In genomic region chr16:23980991-23981720, GRCm38 (mm10) we compare ENCODE assay signal across 9 mouse cellular contexts. TPM values are rescaled to one million over a fixed set of nuclear protein-coding genes. Genes with fewer than 3 reads are reported as not detected.
DNase-seq lines count a peak whose midpoint lies in the region; TF ChIP-seq lines count a peak whose summit lies in the region.
"Had no signal": no experiment of that assay in that cellular context is flagged by ENCODE, and none has a peak within 500 bp of the region (broad histone marks: within the 10 kb centered on the region; RNA-seq: fewer than 3 reads in every experiment).

No protein-coding gene starts in this region.

- no peak overlapping the region for H3K4me2 ChIP-seq in myocyte (ENCODE audit: low read depth)

- H3K4me3 ChIP-seq in gastrocnemius, adult 2 months = peak overlapping the region; percentile 94
- no peak overlapping the region for H3K4me3 ChIP-seq in myocyte

- TF ChIP-seq CTCF in gastrocnemius, adult 2 months (IDR thresholded peaks at IDR 0.05) = no peak

- H3K36me3 ChIP-seq in myocyte (ENCODE audit: control insufficient read depth, insufficient read depth) = peaks cover 17% of the 10 kb centered on the region

- H3ac ChIP-seq in myocyte (ENCODE audit: control insufficient read depth, insufficient read length) = no peak overlapping the region

- no peaks in the 10 kb centered on the region for H3K27me3 ChIP-seq in myocyte (ENCODE audit: control insufficient read depth, insufficient read depth, insufficient read length)

- no peak for TF ChIP-seq POLR2A in myocyte (IDR thresholded peaks at IDR 0.05; ENCODE audit: insufficient read length, low read depth)

- H3K79me2 ChIP-seq in myocyte (ENCODE audit: control insufficient read depth, insufficient read depth) = peaks cover 68% of the 10 kb centered on the region

- intact Hi-C loops in gastrocnemius, adult 2 months (cut with DNase I) = loop anchor here (5.0 kb wide), 4 partner anchors 586 to 1366 kb away; no protein-coding TSS in a partner anchor
- intact Hi-C loops in gastrocnemius, postnatal 14 days (cut with DNase I; ENCODE audit: low total_unique reads) = loop anchor here (5.0 kb wide), 2 partner anchors 1081 to 1281 kb away; no protein-coding TSS in a partner anchor
- intact Hi-C loops in heart, postnatal 10 days (cut with DNase I) = loop anchor here (5.0 to 10.0 kb wide), 3 partner anchors 644 to 901 kb away; no protein-coding TSS in a partner anchor
- intact Hi-C loops in left cerebral cortex, postnatal 25 days (cut with DNase I) = loop anchor here (5.0 kb wide), 1 partner anchor 1981 kb away; no protein-coding TSS in a partner anchor

- H3K27ac ChIP-seq in gastrocnemius, adult 2 months = peak overlapping the region; percentile 99

- peak; percentile 75 for DNase-seq in gastrocnemius, adult 2 months
- DNase-seq in gastrocnemius, postnatal 14 days = no peak
- DNase-seq in embryo, embryonic 10 days (ENCODE audit: low spot score) = peak; percentile 40
- DNase-seq in heart, postnatal 10 days = peak; percentile 57
- peak; percentile 58 to 67 for DNase-seq in kidney, postnatal 4 days
- no peak for DNase-seq in frontal cortex, adult 2 months (ENCODE audit: extremely low spot score in 1 of 2, low spot score in 1 of 2)
- no peak for DNase-seq in left cerebral cortex, postnatal 25 days (ENCODE audit: low spot score in 2 of 2)

TF ChIP-seq in myocyte, 11 proteins besides CTCF, POLR2A, EP300 and RAD21:
- TF ChIP-seq MYOG (IDR thresholded peaks at IDR 0.05; ENCODE audit: control insufficient read depth in 1 of 3, insufficient read depth in 1 of 3, insufficient read length in 2 of 3, low read depth in 2 of 3) = no peak
- no peak for TF ChIP-seq USF1 (IDR thresholded peaks at IDR 0.05; ENCODE audit: low read depth)
- no peak for TF ChIP-seq CEBPB (IDR thresholded peaks at IDR 0.05; ENCODE audit: insufficient read depth, poor library complexity, severe bottlenecking)
- TF ChIP-seq POLR2AphosphoS2 (IDR thresholded peaks at IDR 0.05; ENCODE audit: insufficient read length, low read depth) = peak; percentile 26

RNA-seq across cellular contexts. Expression of gene Gm37419, which starts 7.1 kb away (rescaled TPM):
- total RNA-seq in gastrocnemius, adult 2 months (2021) = not detected
- not detected for total RNA-seq in gastrocnemius, postnatal 14 days (2021)
- total RNA-seq in heart, postnatal 10 days (2021) = not detected
- not detected for polyA plus RNA-seq in myocyte (2012; fragmentation: generic; extraction: Trizol)
- not detected in 2 replicates for polyA plus RNA-seq in frontal cortex, adult 2 months (2012; rRNA removed)
- total RNA-seq in left cerebral cortex, postnatal 25 days (2021) = not detected
- polyA plus RNA-seq: gonadal fat pad, adult 2 months had no signal

RNA-seq across cellular contexts. Expression of gene Bcl6, which starts 7.5 kb away (rescaled TPM):
- 10 to 100 TPM; 62.7 to 71.2 TPM for total RNA-seq in gastrocnemius, adult 2 months (2021)
- 10 to 100 TPM; 26.0 to 49.8 TPM for total RNA-seq in gastrocnemius, postnatal 14 days (2021)
- 1 to 10 TPM; 4.8 to 9.4 TPM for total RNA-seq in heart, postnatal 10 days (2021)
- polyA plus RNA-seq in myocyte (2012; fragmentation: generic; extraction: Trizol) = 28.5 TPM
- 19.2 and 20.8 TPM in 2 replicates for polyA plus RNA-seq in frontal cortex, adult 2 months (2012; rRNA removed)
- 10 to 100 TPM; 27.9 to 32.5 TPM for total RNA-seq in left cerebral cortex, postnatal 25 days (2021)

RNA-seq across cellular contexts. Expression of gene Rtp2, which starts 49.0 kb away (rescaled TPM):
- total RNA-seq in gastrocnemius, adult 2 months (2021) = not detected
- not detected for total RNA-seq in gastrocnemius, postnatal 14 days (2021)
- total RNA-seq in heart, postnatal 10 days (2021) = not detected
- 0.01 TPM for polyA plus RNA-seq in myocyte (2012; fragmentation: generic; extraction: Trizol)
- polyA plus RNA-seq in frontal cortex, adult 2 months (2012; rRNA removed) = 0.48 and 0.55 TPM in 2 replicates
- not detected for total RNA-seq in left cerebral cortex, postnatal 25 days (2021)
- polyA plus RNA-seq: gonadal fat pad, adult 2 months had no signal

Comparison
In these comparisons a context has a peak if more than half of its experiments do, and no peak if none do; other contexts are left out.
1. DNase-seq: peak in gastrocnemius, adult 2 months (single experiment), embryo, embryonic 10 days (single experiment), heart, postnatal 10 days (2 of 2) and kidney, postnatal 4 days (2 of 2); none in gastrocnemius, postnatal 14 days (single experiment), frontal cortex, adult 2 months (0 of 2) and left cerebral cortex, postnatal 25 days (0 of 2).